Mouse (Mus musculus) lung, adult 2 months (tissue): ENCODE data around the gene Fkbp3. TPM values are rescaled to one million over a fixed set of nuclear protein-coding genes. Genes with fewer than 3 reads are reported as not detected.
A peak's percentile ranks its signal among the peaks of the same experiment; 100 is the strongest.

ENCODE experiments used
- DNase-seq: peaks from one replicate; pipeline ENCODE4 v3.0.0; 2022
- H3K4me1 ChIP-seq: fragments of 200-500 bp; 2 replicates; pipeline ENCODE4 v1.6.1; 2011; ENCODE audit warnings: low read length; ENCODE audit not compliant: control insufficient read depth, insufficient read depth
- H3K4me3 ChIP-seq: fragments of 200-500 bp; replicated peaks from 2 replicates; pipeline ENCODE3; 2011; ENCODE audit warnings: low read depth, mild to moderate bottlenecking, control low read depth, low read length; ENCODE audit errors: extremely low read depth
- CTCF ChIP-seq: fragments of 200-500 bp; IDR thresholded peaks from 2 replicates; pipeline ENCODE4 v1.5.1; 2011; ENCODE audit warnings: mild to moderate bottlenecking, low read length, control low read depth; ENCODE audit not compliant: insufficient read depth
- POLR2A ChIP-seq: fragments of 200-500 bp; IDR thresholded peaks from 2 replicates; pipeline ENCODE4 v1.6.1; 2011; ENCODE audit warnings: low read depth, mild to moderate bottlenecking, control low read depth, low read length, borderline replicate concordance; ENCODE audit errors: extremely low read depth
- WGBS: fragments of 180-500 bp; shearing (Covaris S2); methylation state at CpG from one replicate; pipeline ENCODE4 v1.1.7; 2018; 5-methylcytosine and 5-hydroxymethylcytosine counted together
- polyA plus RNA-seq: library from polyadenylated mRNA; depleted of rRNA; stranded (reverse); fragments of >200 nt; gene quantifications from 2 replicates; pipeline ENCODE4 v1.2.3, GENCODE M21; 2012

Gene Fkbp3
- polyA plus RNA-seq, 1 experiment = 23.8 TPM

GRCm38 (mm10) chr12:65075085-65075732, 1.4 kb upstream of the Fkbp3 start, which contains the start of gene Fancm:
Gene Fancm, plus strand, starts transcription at chr12:65075603.
- H3K4me1 ChIP-seq = peaks cover 3% of the 10 kb centered on the region
- H3K4me3 ChIP-seq = peak within 1 kb of the TSS; percentile 95
- 0 out of 2 replicates have a peak, but pooled peaks have one; percentile 40 for TF ChIP-seq POLR2A
- TF ChIP-seq CTCF = no peak
- 1% methylated on average over 39 of the region's 39 CpGs for WGBS
- peak; percentile 85 for DNase-seq

- no peak for DNase-seq
- TF ChIP-seq CTCF = no peak
- TF ChIP-seq POLR2A = no peak
- Histone ChIP-seq H3K4me3 (peak overlapping the region; percentile 39), H3K4me1 (peaks cover 3% of the 10 kb centered on the region)
- WGBS = 17% methylated on average over 7 of the region's 7 CpGs
Observed at GRCm38 (mm10) chr12:65074651-65075050, 844 bp upstream of the Fkbp3 start.

GRCm38 (mm10) chr12:65072911-65073610, 746 bp downstream of the Fkbp3 start:
- peak overlapping the region; percentile 91 for H3K4me3 ChIP-seq
- H3K4me1 ChIP-seq = peaks cover 3% of the 10 kb centered on the region
- no peak for DNase-seq
- 3% methylated on average over 21 of the region's 21 CpGs for WGBS
- TF ChIP-seq POLR2A (no peak), CTCF (no peak)

GRCm38 (mm10) chr12:65068409-65068808, 5.4 kb downstream of the Fkbp3 start:
- TF ChIP-seq POLR2A (no peak), CTCF (no peak)
- Histone ChIP-seq H3K4me1 (no peaks in the 10 kb centered on the region), H3K4me3 (no peak overlapping the region)
- WGBS = 34% methylated on average over 4 of the region's 4 CpGs
- no peak for DNase-seq

- no peak for DNase-seq
- WGBS = 19% methylated on average over 3 of the region's 3 CpGs
Observed at GRCm38 (mm10) chr12:65066234-65066633, 7.6 kb downstream of the Fkbp3 start.

GRCm38 (mm10) chr12:65065241-65065640, 8.6 kb downstream of the Fkbp3 start:
- no peak for TF ChIP-seq POLR2A
- Histone ChIP-seq H3K4me1 (no peaks in the 10 kb centered on the region), H3K4me3 (no peak overlapping the region)
- WGBS = 39% methylated on average over 2 of the region's 2 CpGs
- DNase-seq = no peak

More at GRCm38 (mm10) chr12:65066234-65066633, 7.6 kb downstream of the Fkbp3 start:
- no peak overlapping the region for H3K4me3 ChIP-seq
- no peak for TF ChIP-seq POLR2A
- TF ChIP-seq CTCF = no peak
- no peaks in the 10 kb centered on the region for H3K4me1 ChIP-seq

- TF ChIP-seq CTCF = no peak
- no peak for TF ChIP-seq POLR2A
- no peak for DNase-seq
- no peak overlapping the region for H3K4me3 ChIP-seq
- no peaks in the 10 kb centered on the region for H3K4me1 ChIP-seq
Observed at GRCm38 (mm10) chr12:65061082-65061481, 12.7 kb downstream of the Fkbp3 start.

- no peak for TF ChIP-seq CTCF
- TF ChIP-seq POLR2A = no peak
- 77% methylated on average over 2 of the region's 2 CpGs for WGBS
- DNase-seq = no peak
Observed at GRCm38 (mm10) chr12:65058203-65058602, 15.6 kb downstream of the Fkbp3 start.

GRCm38 (mm10) chr12:65048799-65049198, 25.0 kb downstream of the Fkbp3 start:
- Histone ChIP-seq H3K4me1 (no peaks in the 10 kb centered on the region), H3K4me3 (no peak overlapping the region)

More at GRCm38 (mm10) chr12:65058203-65058602, 15.6 kb downstream of the Fkbp3 start:
- no peak overlapping the region for H3K4me3 ChIP-seq
- no peaks in the 10 kb centered on the region for H3K4me1 ChIP-seq

GRCm38 (mm10) chr12:65037546-65037937, 36.3 kb downstream of the Fkbp3 start:
- Histone ChIP-seq H3K4me1 (peaks cover 7% of the 10 kb centered on the region), H3K4me3 (peak overlapping the region; percentile 19)
- no peak for DNase-seq
- 9% methylated on average over 4 of the region's 4 CpGs for WGBS
- no peak for TF ChIP-seq POLR2A
- no peak for TF ChIP-seq CTCF

More at GRCm38 (mm10) chr12:65048799-65049198, 25.0 kb downstream of the Fkbp3 start:
- DNase-seq = no peak
- TF ChIP-seq POLR2A (no peak), CTCF (no peak)
